Mouse (Mus musculus): Measurements from ENCODE around the gene Wdfy4. TPM values are rescaled to one million over a fixed set of nuclear protein-coding genes. Genes with fewer than 3 reads are reported as not detected.

The Wdfy4 gene
- total RNA-seq, 2 experiments from 2014 or later: 3.9 to 4.6 TPM

Other genes starting within 250 kb of the Wdfy4 start
- gene Lrrc18, start 194.1 kb downstream of the Wdfy4 start, total RNA-seq (2021): under 1 TPM; 0.34 to 0.37 TPM
- gene Arhgap22, start 28.5 kb upstream of the Wdfy4 start, total RNA-seq (2021): 1 to 10 TPM; 1.9 to 3.5 TPM

All from gastrocnemius, postnatal 4 days (tissue).